Mouse (Mus musculus) kidney, postnatal 4 days (tissue): Measurements from ENCODE around the gene Opalin.

Experiments used
- DNase-seq, 2 experiments: peaks; one replicate each; pipeline ENCODE4 v3.0.0; 2021; ENCODE audit warnings: mixed read lengths in 2 of 2

Opalin gene

GRCm38 (mm10) chr19:41076906-41077305, at the start of gene Opalin:
Gene Opalin, minus strand, starts transcription at chr19:41077113.
- DNase-seq, result no peak

- no peak for DNase-seq
These were observed 46.1 kb upstream of the Opalin start for GRCm38 (mm10) chr19:41123009-41123408.

GRCm38 (mm10) chr19:41119924-41120323, 43.0 kb upstream of the Opalin start:
- no peak for DNase-seq

GRCm38 (mm10) chr19:41118346-41118745, 41.4 kb upstream of the Opalin start:
- DNase-seq, result no peak

- no peak for DNase-seq
These were observed 40.4 kb upstream of the Opalin start for GRCm38 (mm10) chr19:41117334-41117733.

- no peak for DNase-seq
These were observed 37.7 kb upstream of the Opalin start for GRCm38 (mm10) chr19:41114611-41115010.

GRCm38 (mm10) chr19:41113911-41114531, 37.1 kb upstream of the Opalin start:
- no peak for DNase-seq

GRCm38 (mm10) chr19:41112609-41113008, 35.7 kb upstream of the Opalin start:
- DNase-seq, result no peak

- no peak for DNase-seq
These were observed 33.1 kb upstream of the Opalin start for GRCm38 (mm10) chr19:41109991-41110390.

- DNase-seq, result no peak
These were observed 32.6 kb upstream of the Opalin start for GRCm38 (mm10) chr19:41109496-41109895.

- no peak for DNase-seq
These were observed 31.8 kb upstream of the Opalin start for GRCm38 (mm10) chr19:41108666-41109065.

- no peak for DNase-seq
These were observed 30.6 kb upstream of the Opalin start for GRCm38 (mm10) chr19:41107530-41107929.

GRCm38 (mm10) chr19:41104922-41105321, 28.0 kb upstream of the Opalin start:
- DNase-seq, result peak; percentile 40 to 53

GRCm38 (mm10) chr19:41101390-41101789, 24.5 kb upstream of the Opalin start:
- DNase-seq, result no peak

- DNase-seq, result no peak
These were observed 23.9 kb upstream of the Opalin start for GRCm38 (mm10) chr19:41100863-41101262.

GRCm38 (mm10) chr19:41097038-41097437, 20.1 kb upstream of the Opalin start:
- no peak for DNase-seq

- no peak for DNase-seq
These were observed 15.0 kb upstream of the Opalin start for GRCm38 (mm10) chr19:41091901-41092300.

GRCm38 (mm10) chr19:41089833-41090232, 12.9 kb upstream of the Opalin start:
- peak; percentile 70 to 74 for DNase-seq

- peak; percentile 15 to 23 for DNase-seq
These were observed 11.6 kb upstream of the Opalin start for GRCm38 (mm10) chr19:41088491-41088890.

GRCm38 (mm10) chr19:41087901-41088300, 11.0 kb upstream of the Opalin start:
- DNase-seq, result no peak

- peak; percentile 76 to 77 for DNase-seq
These were observed 9.8 kb upstream of the Opalin start for GRCm38 (mm10) chr19:41086700-41087099.

GRCm38 (mm10) chr19:41086289-41086688, 9.4 kb upstream of the Opalin start:
- no peak for DNase-seq

- no peak for DNase-seq
These were observed 6.7 kb upstream of the Opalin start for GRCm38 (mm10) chr19:41083646-41084045.

GRCm38 (mm10) chr19:41081589-41081988, 4.7 kb upstream of the Opalin start:
- DNase-seq, result no peak

GRCm38 (mm10) chr19:41073746-41074455, 3.0 kb downstream of the Opalin start:
- DNase-seq, result no peak
